Mouse (Mus musculus): ENCODE results near the gene Pars2. TPM values are rescaled to one million over a fixed set of nuclear protein-coding genes. Genes with fewer than 3 reads are reported as not detected.
A peak's percentile ranks its signal among the peaks of the same experiment; 100 is the strongest.

Pars2 gene
- polyA plus RNA-seq, 1 experiment from 2014 or later, result 11.8 TPM

GRCm38 (mm10) chr4:106614881-106615280 lies 36.0 kb upstream of the Pars2 start:
- no peak for DNase-seq (ENCODE audit: low spot score)
- Histone ChIP-seq H3K9me3 (replicated peaks; ENCODE audit: low read length) (no peaks in the 10 kb centered on the region), H3K4me2 (ENCODE audit: low read length) (no peak overlapping the region), H3K27me3 (ENCODE audit: insufficient read depth, low read length) (no peaks in the 10 kb centered on the region), H3K27ac (no peak overlapping the region), H3K9ac (ENCODE audit: low read depth, low read length) (no peak overlapping the region), H3K36me3 (ENCODE audit: insufficient read depth, low read length) (no peaks in the 10 kb centered on the region), H3K4me3 (replicated peaks; ENCODE audit: low read depth, low read length) (no peak overlapping the region), H3K4me1 (replicated peaks; ENCODE audit: insufficient read depth, low read length) (peaks cover 8% of the 10 kb centered on the region; the same call in 1 of the 2 replicates)
- no peak for TF ChIP-seq CTCF (IDR thresholded peaks at IDR 0.05; ENCODE audit: low read depth)
- no peak for ATAC-seq (replicated peaks; ENCODE audit: low FRiP score, low read depth)
- 85% methylated on average over 9 of the region's 9 CpGs for WGBS

- Histone ChIP-seq H3K27ac (no peak overlapping the region), H3K4me1 (replicated peaks; ENCODE audit: insufficient read depth, low read length) (peaks cover 8% of the 10 kb centered on the region; the same call in 1 of the 2 replicates), H3K9me3 (replicated peaks; ENCODE audit: low read length) (no peaks in the 10 kb centered on the region), H3K9ac (ENCODE audit: low read depth, low read length) (no peak overlapping the region), H3K4me3 (replicated peaks; ENCODE audit: low read depth, low read length) (no peak overlapping the region), H3K36me3 (ENCODE audit: insufficient read depth, low read length) (no peaks in the 10 kb centered on the region), H3K4me2 (ENCODE audit: low read length) (no peak overlapping the region), H3K27me3 (ENCODE audit: insufficient read depth, low read length) (no peaks in the 10 kb centered on the region)
- WGBS, result 71% methylated on average over 12 of the region's 12 CpGs
- ATAC-seq (replicated peaks; ENCODE audit: low FRiP score, low read depth), result no peak
- DNase-seq (ENCODE audit: low spot score), result no peak
- no peak for TF ChIP-seq CTCF (IDR thresholded peaks at IDR 0.05; ENCODE audit: low read depth)
Measured at GRCm38 (mm10) chr4:106615637-106616036, 35.2 kb upstream of the Pars2 start.

- WGBS, result under 1% methylated on average over 18 of the region's 19 CpGs
- no peak for ATAC-seq (replicated peaks; ENCODE audit: low FRiP score, low read depth)
- Histone ChIP-seq H3K27ac (no peak within 1 kb of the TSS), H3K9ac (ENCODE audit: low read depth, low read length) (no peak within 1 kb of the TSS), H3K4me3 (replicated peaks; ENCODE audit: low read depth, low read length) (no peak within 1 kb of the TSS), H3K9me3 (replicated peaks; ENCODE audit: low read length) (no peaks in the 10 kb centered on the region), H3K27me3 (ENCODE audit: insufficient read depth, low read length) (0 out of 2 replicates have a peak, but pooled peaks cover 4% of the 10 kb centered on the region), H3K4me1 (replicated peaks; ENCODE audit: insufficient read depth, low read length) (peaks cover 8% of the 10 kb centered on the region; the same call in 1 of the 2 replicates), H3K36me3 (ENCODE audit: insufficient read depth, low read length) (no peaks in the 10 kb centered on the region), H3K4me2 (ENCODE audit: low read length) (peak within 1 kb of the TSS; percentile 38)
- DNase-seq (ENCODE audit: low spot score), result peak; percentile 37
- no peak for TF ChIP-seq CTCF (IDR thresholded peaks at IDR 0.05; ENCODE audit: low read depth)
Measured at GRCm38 (mm10) chr4:106617056-106617455, 33.8 kb upstream of the Pars2 start, which contains the start of gene Lexm. Lexm (minus strand) TSS chr4:106617241.

- H3K4me1 ChIP-seq (replicated peaks; ENCODE audit: insufficient read depth, low read length), result peaks cover 13% of the 10 kb centered on the region; the same call in 1 of the 2 replicates
- ATAC-seq (replicated peaks; ENCODE audit: low FRiP score, low read depth) (no peak), DNase-seq (ENCODE audit: low spot score) (no peak)
- peaks cover 16% of the 10 kb centered on the region for H3K27me3 ChIP-seq (ENCODE audit: insufficient read depth, low read length)
- H3K4me2 ChIP-seq (ENCODE audit: low read length), result no peak overlapping the region
- no peak overlapping the region for H3K9ac ChIP-seq (ENCODE audit: low read depth, low read length)
- no peaks in the 10 kb centered on the region for H3K9me3 ChIP-seq (replicated peaks; ENCODE audit: low read length)
- 0 out of 2 replicates have a peak, but pooled peaks have one; percentile 3 for TF ChIP-seq CTCF (IDR thresholded peaks at IDR 0.05; ENCODE audit: low read depth)
- H3K4me3 ChIP-seq (replicated peaks; ENCODE audit: low read depth, low read length), result no peak overlapping the region
- 87% methylated on average over 4 of the region's 4 CpGs for WGBS
- no peaks in the 10 kb centered on the region for H3K36me3 ChIP-seq (ENCODE audit: insufficient read depth, low read length)
- no peak overlapping the region for H3K27ac ChIP-seq
Measured at GRCm38 (mm10) chr4:106618898-106619297, 32.0 kb upstream of the Pars2 start.

GRCm38 (mm10) chr4:106621428-106621827 lies 29.4 kb upstream of the Pars2 start:
- WGBS, result 59% methylated on average over 3 of the region's 3 CpGs
- Histone ChIP-seq H3K4me2 (ENCODE audit: low read length) (no peak overlapping the region), H3K27me3 (ENCODE audit: insufficient read depth, low read length) (peaks cover 16% of the 10 kb centered on the region), H3K27ac (no peak overlapping the region), H3K4me1 (replicated peaks; ENCODE audit: insufficient read depth, low read length) (peaks cover 13% of the 10 kb centered on the region; the same call in 1 of the 2 replicates), H3K9ac (ENCODE audit: low read depth, low read length) (no peak overlapping the region), H3K9me3 (replicated peaks; ENCODE audit: low read length) (no peaks in the 10 kb centered on the region), H3K4me3 (replicated peaks; ENCODE audit: low read depth, low read length) (no peak overlapping the region), H3K36me3 (ENCODE audit: insufficient read depth, low read length) (no peaks in the 10 kb centered on the region)
- no peak for ATAC-seq (replicated peaks; ENCODE audit: low FRiP score, low read depth)
- no peak for DNase-seq (ENCODE audit: low spot score)
- no peak for TF ChIP-seq CTCF (IDR thresholded peaks at IDR 0.05; ENCODE audit: low read depth)

GRCm38 (mm10) chr4:106622030-106622493 lies 28.8 kb upstream of the Pars2 start, which contains the start of gene Ttc22:
Ttc22 (plus strand) TSS chr4:106622432.
- H3K27me3 ChIP-seq (ENCODE audit: insufficient read depth, low read length), result peaks cover 16% of the 10 kb centered on the region
- WGBS, result 21% methylated on average over 16 of the region's 16 CpGs
- H3K4me1 ChIP-seq (replicated peaks; ENCODE audit: insufficient read depth, low read length), result peaks cover 10% of the 10 kb centered on the region; the same call in 1 of the 2 replicates
- no peak for DNase-seq (ENCODE audit: low spot score)
- ATAC-seq (replicated peaks; ENCODE audit: low FRiP score, low read depth), result no peak
- H3K27ac ChIP-seq, result no peak within 1 kb of the TSS
- H3K36me3 ChIP-seq (ENCODE audit: insufficient read depth, low read length), result no peaks in the 10 kb centered on the region
- H3K9me3 ChIP-seq (replicated peaks; ENCODE audit: low read length), result no peaks in the 10 kb centered on the region
- H3K4me2 ChIP-seq (ENCODE audit: low read length), result peak within 1 kb of the TSS; percentile 43
- no peak for TF ChIP-seq CTCF (IDR thresholded peaks at IDR 0.05; ENCODE audit: low read depth)
- H3K9ac ChIP-seq (ENCODE audit: low read depth, low read length), result no peak within 1 kb of the TSS
- H3K4me3 ChIP-seq (replicated peaks; ENCODE audit: low read depth, low read length), result 0 out of 2 replicates have a peak within 1 kb of the TSS, but pooled peaks have one; percentile 15

All from kidney, postnatal 0 days (tissue).